Mouse (Mus musculus) forebrain, embryonic 14.5 days (tissue): ENCODE measurements around the gene Sh3kbp1. TPM values are rescaled to one million over a fixed set of nuclear protein-coding genes. Genes with fewer than 3 reads are reported as not detected.

Experiments used
- ATAC-seq: fragments of 200-750 bp; cut with Nextera tagmentation; 2 replicates; pipeline ENCODE4 v1.8.0; 2017; ENCODE audit warnings: mild to moderate bottlenecking, moderate library complexity
- DNase-seq: peaks from one replicate; pipeline ENCODE4 v3.0.0-alpha.2; 2015; ENCODE audit warnings: low spot score
- H3K27ac ChIP-seq: fragments of 300-500 bp; sonication (generic); 2 replicates; pipeline ENCODE4 v1.5.1; 2014; ENCODE audit warnings: low read depth, mild to moderate bottlenecking, control low read depth, low read length, moderate library complexity
- H3K27me3 ChIP-seq: fragments of 300-500 bp; sonication (generic); replicated peaks from 2 replicates; pipeline ENCODE4 v1.6.1; 2014; ENCODE audit warnings: low read length, control low read depth, mixed read lengths; ENCODE audit not compliant: control insufficient read depth, insufficient read depth
- H3K36me3 ChIP-seq: fragments of 300-500 bp; sonication (generic); 2 replicates; pipeline ENCODE4 v1.6.1; 2014; ENCODE audit warnings: low read length, control low read depth; ENCODE audit not compliant: control insufficient read depth, insufficient read depth
- H3K4me1 ChIP-seq: fragments of 300-500 bp; sonication (generic); 2 replicates; pipeline ENCODE4 v1.6.1; 2014; ENCODE audit warnings: antibody characterized with exemption, low read length, control low read depth; ENCODE audit not compliant: control insufficient read depth, insufficient read depth
- H3K4me2 ChIP-seq: fragments of 300-500 bp; sonication (generic); 2 replicates; pipeline ENCODE4 v1.6.1; 2014; ENCODE audit warnings: mild to moderate bottlenecking, control low read depth, low read length
- H3K4me3 ChIP-seq: fragments of 300-500 bp; sonication (generic); 2 replicates; pipeline ENCODE4 v1.5.1; 2014; ENCODE audit warnings: low read depth, low read length, control low read depth
- H3K9ac ChIP-seq: fragments of 300-500 bp; sonication (generic); 2 replicates; pipeline ENCODE4 v1.6.1; 2014; ENCODE audit warnings: mild to moderate bottlenecking, low read length, control low read depth, moderate library complexity
- H3K9me3 ChIP-seq: fragments of 300-500 bp; sonication (generic); replicated peaks from 2 replicates; pipeline ENCODE4 v1.6.1; 2016; ENCODE audit warnings: low read length, control low read depth, mixed read lengths; ENCODE audit not compliant: control insufficient read depth
- WGBS: fragments of 180-500 bp; shearing (Covaris S2); extraction: QIAGEN DNeasy Blood & Tissue Kit; methylation state at CpG from one replicate; pipeline ENCODE4 v1.1.7; 2014; 5-methylcytosine and 5-hydroxymethylcytosine counted together
- polyA plus RNA-seq: library from polyadenylated mRNA; unstranded; fragments of >200 nt; fragmentation: Nextera tagmentation; extraction: Ambion mirVana; gene quantifications from 2 replicates; pipeline ENCODE4 v1.2.1, GENCODE M21; 2014

The Sh3kbp1 gene
- polyA plus RNA-seq, 1 experiment from 2014 or later = 38.7 TPM

DNA sequence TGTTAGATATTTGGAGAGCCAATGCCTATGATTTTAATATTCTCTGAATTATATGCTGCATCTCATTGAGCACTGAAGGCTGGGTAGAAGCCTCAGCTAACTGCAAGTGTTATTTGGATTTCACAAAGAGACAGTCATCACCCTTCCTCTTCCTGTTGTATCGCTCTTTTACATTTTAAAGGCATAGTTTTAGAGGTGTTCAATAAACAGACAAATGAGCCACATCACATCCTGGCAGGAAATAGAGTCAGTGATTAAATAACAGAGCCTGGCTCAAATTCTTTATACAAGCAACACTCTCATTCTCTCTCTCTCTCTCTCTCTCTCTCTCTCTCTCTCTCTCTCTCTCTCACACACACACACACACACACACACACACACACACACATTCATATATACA, 231.1 kb downstream of the Sh3kbp1 start:
- no peak for ATAC-seq
- Histone ChIP-seq H3K27me3 (no peaks in the 10 kb centered on the region), H3K27ac (no peak overlapping the region), H3K9me3 (no peaks in the 10 kb centered on the region), H3K4me2 (no peak overlapping the region), H3K4me1 (no peaks in the 10 kb centered on the region), H3K4me3 (no peak overlapping the region), H3K9ac (no peak overlapping the region), H3K36me3 (no peaks in the 10 kb centered on the region)
- 91% methylated on average over 1 of the region's 1 CpGs for WGBS
- DNase-seq = no peak

DNA sequence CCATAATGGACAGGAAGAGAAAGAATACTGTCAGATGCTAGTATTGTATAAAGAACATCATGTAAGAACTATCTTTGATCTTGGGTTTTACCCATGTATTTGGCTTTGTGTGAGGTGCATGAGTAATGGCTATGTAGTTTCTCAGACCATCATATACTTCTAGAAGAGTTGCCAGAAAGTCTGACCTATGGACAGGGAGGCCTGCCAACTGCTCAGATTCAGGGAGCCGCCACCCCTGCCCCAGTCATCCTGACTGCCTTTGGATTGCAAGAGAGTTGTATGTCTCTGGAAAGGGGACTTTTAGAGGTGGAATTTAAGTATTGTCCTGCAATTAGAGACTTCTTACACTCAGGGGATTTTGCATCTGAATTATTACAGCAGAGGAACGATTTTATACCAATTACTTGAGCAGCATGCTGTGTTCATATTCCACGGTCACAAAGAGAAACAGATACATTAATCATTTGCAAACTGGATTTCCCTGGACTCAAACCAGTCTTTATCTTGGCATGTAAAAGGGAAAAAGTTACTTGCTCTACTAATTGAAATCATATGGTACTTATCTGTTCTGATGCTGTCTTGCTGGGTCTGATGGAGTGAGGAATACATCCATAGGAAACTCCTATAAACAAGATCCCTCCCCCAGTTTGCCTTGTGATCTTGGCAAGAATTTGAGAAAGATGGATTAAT, 233.9 kb downstream of the Sh3kbp1 start:
- Histone ChIP-seq H3K4me1 (no peaks in the 10 kb centered on the region), H3K4me3 (no peak overlapping the region), H3K27me3 (no peaks in the 10 kb centered on the region), H3K27ac (no peak overlapping the region), H3K9ac (no peak overlapping the region), H3K4me2 (no peak overlapping the region), H3K36me3 (no peaks in the 10 kb centered on the region), H3K9me3 (no peaks in the 10 kb centered on the region)
- no peak for ATAC-seq
- no peak for DNase-seq
- 76% methylated on average over 3 of the region's 3 CpGs for WGBS

DNA sequence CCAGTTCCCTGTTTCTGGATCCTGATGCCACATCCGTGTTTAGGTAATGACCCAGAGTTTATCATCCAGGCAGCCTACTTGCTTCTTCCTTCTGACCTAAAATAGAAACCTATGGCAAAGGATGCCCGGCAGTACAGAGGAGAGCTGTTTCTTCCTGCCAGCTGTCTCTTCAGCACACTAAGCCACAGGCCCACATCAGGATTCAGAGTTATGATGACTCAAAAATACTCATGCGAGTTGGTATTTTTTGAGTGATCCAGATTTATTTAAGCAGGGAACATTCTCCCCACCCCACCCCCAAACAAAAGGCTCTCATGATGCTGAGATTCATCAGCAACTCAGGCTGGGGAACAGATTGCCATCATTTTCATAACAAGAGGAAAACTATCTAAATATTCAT, 240.6 kb downstream of the Sh3kbp1 start:
- Histone ChIP-seq H3K9me3 (no peaks in the 10 kb centered on the region), H3K27ac (no peak overlapping the region), H3K4me3 (no peak overlapping the region), H3K36me3 (no peaks in the 10 kb centered on the region), H3K27me3 (no peaks in the 10 kb centered on the region), H3K4me1 (no peaks in the 10 kb centered on the region), H3K4me2 (no peak overlapping the region), H3K9ac (no peak overlapping the region)
- no peak for DNase-seq
- no peak for ATAC-seq
- WGBS = 79% methylated on average over 3 of the region's 3 CpGs

DNA sequence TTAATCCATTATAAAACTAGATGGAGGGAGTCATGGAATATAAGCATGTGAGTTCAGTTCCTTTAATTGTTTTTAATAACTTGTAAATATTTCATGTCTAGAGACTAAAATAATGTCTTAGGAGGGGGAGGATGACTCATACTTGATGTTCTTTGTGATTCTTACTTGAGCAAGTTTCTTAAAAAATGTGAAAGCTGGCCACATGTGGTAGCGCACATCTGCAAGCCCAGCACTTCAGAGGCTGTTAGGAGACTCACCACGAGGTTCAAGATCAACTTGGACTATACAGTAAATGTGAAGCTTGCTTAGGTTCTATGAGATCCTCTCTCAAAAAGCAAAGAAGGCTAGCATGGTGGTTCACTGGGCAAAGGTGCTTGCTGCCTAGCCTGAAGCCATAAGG, 245.4 kb downstream of the Sh3kbp1 start:
- no peaks in the 10 kb centered on the region for H3K4me1 ChIP-seq
- no peak for DNase-seq
- no peak for ATAC-seq
- H3K27ac ChIP-seq = no peak overlapping the region
- no peak overlapping the region for H3K4me2 ChIP-seq
- H3K27me3 ChIP-seq = no peaks in the 10 kb centered on the region
- no peaks in the 10 kb centered on the region for H3K9me3 ChIP-seq
- H3K4me3 ChIP-seq = no peak overlapping the region
- no peaks in the 10 kb centered on the region for H3K36me3 ChIP-seq
- H3K9ac ChIP-seq = no peak overlapping the region
- 78% methylated on average over 2 of the region's 2 CpGs for WGBS

DNA sequence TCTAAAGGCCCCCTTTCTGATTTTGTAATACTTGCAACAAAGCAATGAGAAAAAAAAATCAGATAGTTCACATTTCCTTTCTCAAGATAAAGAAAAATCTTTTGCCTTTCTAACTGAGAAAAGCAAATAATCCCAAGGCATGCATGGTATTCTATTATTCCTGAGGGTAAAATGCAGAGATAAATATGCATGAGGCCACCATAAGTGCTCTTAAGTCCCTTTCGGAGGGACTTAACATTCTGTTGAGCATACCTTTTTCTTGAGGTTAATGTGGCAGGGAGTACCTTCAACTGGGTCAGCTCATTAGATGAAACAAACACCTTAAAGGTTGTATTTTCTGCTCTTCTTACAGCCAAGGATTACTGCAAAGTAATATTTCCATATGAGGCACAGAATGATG, 250.7 kb downstream of the Sh3kbp1 start:
- no peak for DNase-seq
- H3K27ac ChIP-seq = no peak overlapping the region
- H3K4me2 ChIP-seq = no peak overlapping the region
- H3K4me3 ChIP-seq = no peak overlapping the region
- 0 out of 2 replicates have a peak, but pooled peaks cover 3% of the 10 kb centered on the region for H3K27me3 ChIP-seq
- no peaks in the 10 kb centered on the region for H3K36me3 ChIP-seq
- WGBS = 72% methylated on average over 1 of the region's 1 CpGs
- H3K9ac ChIP-seq = no peak overlapping the region
- H3K9me3 ChIP-seq = no peaks in the 10 kb centered on the region
- no peak for ATAC-seq
- H3K4me1 ChIP-seq = no peaks in the 10 kb centered on the region

DNA sequence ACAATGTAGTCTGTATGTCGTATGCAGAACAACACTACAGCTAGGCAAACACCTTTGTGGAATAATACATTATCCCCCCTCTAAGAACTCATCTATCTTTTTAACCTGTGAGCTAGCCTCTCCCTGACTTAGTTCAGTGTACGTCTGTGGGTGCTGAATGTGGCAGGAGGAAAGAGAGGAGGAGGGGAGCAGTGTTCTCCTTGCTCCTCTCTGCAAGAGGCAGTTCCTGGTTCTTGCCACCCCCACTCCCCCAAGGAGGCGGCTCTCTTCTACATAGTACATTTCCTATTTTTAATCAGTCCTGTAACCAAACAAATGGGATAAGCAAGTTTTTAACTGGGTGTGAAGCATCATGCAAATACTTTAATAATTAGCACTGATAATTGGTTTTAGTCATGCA, 252.4 kb downstream of the Sh3kbp1 start:
- Histone ChIP-seq H3K36me3 (no peaks in the 10 kb centered on the region), H3K9ac (no peak overlapping the region), H3K4me3 (no peak overlapping the region), H3K9me3 (no peaks in the 10 kb centered on the region), H3K4me2 (no peak overlapping the region), H3K4me1 (no peaks in the 10 kb centered on the region), H3K27me3 (0 out of 2 replicates have a peak, but pooled peaks cover 3% of the 10 kb centered on the region), H3K27ac (no peak overlapping the region)
- DNase-seq = no peak
- 61% methylated on average over 3 of the region's 3 CpGs for WGBS
- ATAC-seq = no peak

DNA sequence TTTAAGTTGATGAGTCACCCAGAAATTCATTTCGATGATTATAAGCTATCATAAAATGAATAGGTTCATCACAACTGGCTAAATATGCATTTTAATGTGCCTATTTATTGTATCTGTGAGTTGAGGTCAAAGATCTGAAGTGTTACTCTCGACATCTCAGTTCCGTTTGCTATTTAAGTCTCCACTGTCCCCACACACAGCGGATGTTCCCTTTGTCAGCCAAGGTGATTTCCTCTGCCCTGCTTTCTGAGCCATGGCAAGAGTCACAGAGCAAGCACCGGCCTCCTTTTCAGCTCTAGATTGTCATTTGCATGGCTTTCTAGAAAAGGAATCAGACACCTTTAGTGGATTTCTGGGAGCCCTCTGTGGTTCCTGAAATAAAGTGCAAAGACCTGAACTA, 254.5 kb downstream of the Sh3kbp1 start:
- Histone ChIP-seq H3K36me3 (no peaks in the 10 kb centered on the region), H3K9ac (no peak overlapping the region), H3K27ac (no peak overlapping the region), H3K4me1 (no peaks in the 10 kb centered on the region), H3K4me2 (no peak overlapping the region), H3K9me3 (no peaks in the 10 kb centered on the region), H3K4me3 (no peak overlapping the region), H3K27me3 (0 out of 2 replicates have a peak, but pooled peaks cover 3% of the 10 kb centered on the region)
- WGBS = 86% methylated on average over 5 of the region's 5 CpGs
- DNase-seq (no peak), ATAC-seq (no peak)

DNA sequence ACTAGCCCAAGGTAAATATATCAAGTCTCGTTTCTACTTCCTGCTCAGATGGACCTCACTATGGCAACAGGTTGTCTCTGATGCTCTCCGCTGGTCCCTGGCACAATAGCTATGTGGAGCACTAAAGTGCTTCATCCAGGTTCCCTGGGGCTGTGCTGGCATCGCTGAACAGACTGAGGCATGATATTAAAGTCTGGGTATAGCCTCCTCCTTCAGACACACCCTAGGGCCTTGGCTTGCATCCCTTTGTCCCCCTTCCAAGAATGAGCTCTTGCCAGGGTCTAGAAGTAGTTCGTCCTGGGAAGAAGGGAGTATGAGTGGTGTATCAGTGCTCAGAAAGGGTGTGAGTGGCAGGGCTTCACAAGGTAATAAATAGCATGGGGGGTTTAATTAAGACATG, 269.5 kb downstream of the Sh3kbp1 start:
- DNase-seq = peak; percentile 39
- WGBS = 68% methylated on average over 4 of the region's 4 CpGs

DNA sequence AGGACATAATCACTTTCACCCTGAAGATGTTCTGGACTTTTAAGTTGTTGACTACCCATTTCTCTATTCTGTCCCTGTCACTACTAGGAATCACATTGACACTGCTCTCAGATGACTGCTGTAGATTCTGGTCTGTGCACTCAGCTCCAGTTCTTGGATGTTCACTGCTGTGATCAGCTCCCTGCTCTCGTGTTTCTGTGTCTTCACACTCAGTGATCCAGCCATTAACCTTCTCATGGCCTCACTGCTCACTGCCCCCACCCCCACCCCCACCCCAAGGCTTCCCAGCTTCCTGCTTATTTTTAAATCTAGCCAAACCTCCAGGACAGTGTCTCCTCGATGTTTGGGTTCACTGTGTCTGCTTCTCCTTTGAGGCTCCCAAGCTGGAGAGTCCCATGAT, 271.0 kb downstream of the Sh3kbp1 start:
- Histone ChIP-seq H3K4me2 (no peak overlapping the region), H3K27me3 (no peaks in the 10 kb centered on the region), H3K36me3 (no peaks in the 10 kb centered on the region), H3K9me3 (no peaks in the 10 kb centered on the region), H3K27ac (no peak overlapping the region), H3K9ac (no peak overlapping the region), H3K4me1 (no peaks in the 10 kb centered on the region), H3K4me3 (no peak overlapping the region)
- no peak for DNase-seq
- ATAC-seq = no peak
- 62% methylated on average over 2 of the region's 2 CpGs for WGBS

More for the DNA sequence above, 269.5 kb downstream of the Sh3kbp1 start:
- H3K4me2 ChIP-seq = no peak overlapping the region
- H3K27me3 ChIP-seq = no peaks in the 10 kb centered on the region
- H3K4me3 ChIP-seq = no peak overlapping the region
- H3K9ac ChIP-seq = no peak overlapping the region
- ATAC-seq = peak; percentile 42; the same call in 1 of the 2 replicates
- no peaks in the 10 kb centered on the region for H3K9me3 ChIP-seq
- no peak overlapping the region for H3K27ac ChIP-seq
- H3K4me1 ChIP-seq = no peaks in the 10 kb centered on the region
- H3K36me3 ChIP-seq = no peaks in the 10 kb centered on the region
